Mouse (Mus musculus) limb, embryonic 11.5 days (tissue): Measurements from ENCODE around the gene Mms19. TPM values are rescaled to one million over a fixed set of nuclear protein-coding genes. Genes with fewer than 3 reads are reported as not detected.

ENCODE experiments used
- ATAC-seq: fragments of 200-750 bp; cut with Nextera tagmentation; 2 replicates; pipeline ENCODE4 v1.8.0; 2017; ENCODE audit warnings: low read depth; ENCODE audit not compliant: insufficient number of reproducible peaks, low FRiP score, low TSS enrichment
- DNase-seq: peaks from one replicate; pipeline ENCODE4 v3.0.0-alpha.2; 2015; ENCODE audit warnings: low spot score
- H3K27ac ChIP-seq: fragments of 300-500 bp; sonication (generic); replicated peaks from 2 replicates; pipeline ENCODE4 v1.5.1; 2014; ENCODE audit warnings: low read depth, mild to moderate bottlenecking, low read length
- H3K27me3 ChIP-seq: fragments of 300-500 bp; sonication (generic); 2 replicates; pipeline ENCODE4 v1.6.1; 2014; ENCODE audit warnings: mild to moderate bottlenecking, low read length, mixed read lengths; ENCODE audit not compliant: control insufficient read depth, insufficient read depth
- H3K36me3 ChIP-seq: fragments of 300-500 bp; sonication (generic); 2 replicates; pipeline ENCODE4 v1.6.1; 2014; ENCODE audit warnings: mild to moderate bottlenecking, low read length, moderate library complexity, mixed read lengths; ENCODE audit not compliant: control insufficient read depth, insufficient read depth
- H3K4me1 ChIP-seq: fragments of 300-500 bp; sonication (generic); 2 replicates; pipeline ENCODE4 v1.6.1; 2014; ENCODE audit warnings: low read length, mixed read lengths; ENCODE audit not compliant: control insufficient read depth, insufficient read depth
- H3K4me2 ChIP-seq: fragments of 300-500 bp; sonication (generic); 2 replicates; pipeline ENCODE4 v1.6.1; 2014; ENCODE audit warnings: low read depth, mild to moderate bottlenecking, moderate library complexity; ENCODE audit not compliant: severe bottlenecking
- H3K4me3 ChIP-seq: fragments of 300-500 bp; sonication (generic); 2 replicates; pipeline ENCODE4 v1.5.1; 2014; ENCODE audit warnings: low read depth, low read length
- H3K9ac ChIP-seq: fragments of 300-500 bp; sonication (generic); 2 replicates; pipeline ENCODE4 v1.6.1; 2014; ENCODE audit warnings: mild to moderate bottlenecking, low read length
- H3K9me3 ChIP-seq: fragments of 300-500 bp; sonication (generic); 2 replicates; pipeline ENCODE4 v1.6.1; 2016; ENCODE audit warnings: low read length; ENCODE audit not compliant: control insufficient read depth
- WGBS: fragments of 180-500 bp; shearing (Covaris S2); extraction: QIAGEN DNeasy Blood & Tissue Kit; methylation state at CpG from one replicate; pipeline ENCODE4 v1.1.7; 2014; 5-methylcytosine and 5-hydroxymethylcytosine counted together
- polyA plus RNA-seq: library from polyadenylated mRNA; unstranded; fragments of >200 nt; fragmentation: Nextera tagmentation; extraction: Ambion mirVana; gene quantifications from 2 replicates; pipeline ENCODE4 v1.2.1, GENCODE M21; 2014

Mms19 gene
- polyA plus RNA-seq, 1 experiment from 2014 or later = 40.1 TPM

DNA sequence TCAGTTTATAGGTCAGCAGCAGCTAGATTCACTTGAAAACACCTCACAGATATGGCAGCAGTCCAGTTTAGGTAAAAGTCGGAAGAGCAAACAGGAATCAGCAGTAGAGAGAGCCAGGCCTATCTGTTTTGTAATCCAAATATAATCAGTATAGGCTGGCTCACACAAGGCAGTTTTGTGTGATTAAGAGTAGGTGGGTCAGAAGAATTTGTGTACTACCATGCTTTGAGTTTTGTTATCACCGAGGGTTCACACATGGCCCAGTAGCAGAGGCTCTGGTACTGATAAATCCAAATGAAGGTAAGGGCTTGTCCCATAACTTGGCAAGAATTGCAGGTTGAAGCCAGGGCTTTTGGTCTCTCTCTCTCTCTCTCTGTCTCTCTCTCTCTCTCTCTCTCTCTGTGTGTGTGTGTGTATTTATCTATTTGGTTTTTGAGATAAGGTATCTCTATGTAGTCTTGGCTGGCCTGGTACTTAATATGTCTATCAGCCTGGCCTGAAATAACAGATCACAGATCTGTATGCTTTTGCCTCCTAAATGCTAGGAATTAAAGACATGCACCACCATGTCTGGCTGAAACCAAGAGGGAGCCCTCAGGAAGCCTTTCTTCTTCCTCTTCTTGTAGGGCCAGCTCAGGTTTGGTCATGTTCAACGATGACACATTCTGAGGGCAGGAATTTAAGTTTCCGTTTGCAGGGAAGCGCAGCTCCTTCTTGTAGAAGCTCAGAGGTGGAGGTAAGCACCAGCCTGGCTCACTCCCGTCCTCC lies 74.5 kb downstream of the Mms19 start:
- H3K9ac ChIP-seq = no peak overlapping the region
- no peaks in the 10 kb centered on the region for H3K4me1 ChIP-seq
- ATAC-seq = no peak
- H3K27me3 ChIP-seq = no peaks in the 10 kb centered on the region
- H3K4me3 ChIP-seq = no peak overlapping the region
- H3K9me3 ChIP-seq = no peaks in the 10 kb centered on the region
- no peak overlapping the region for H3K27ac ChIP-seq
- no peak for DNase-seq
- H3K36me3 ChIP-seq = no peaks in the 10 kb centered on the region
- WGBS = 63% methylated on average over 6 of the region's 6 CpGs
- H3K4me2 ChIP-seq = no peak overlapping the region

DNA sequence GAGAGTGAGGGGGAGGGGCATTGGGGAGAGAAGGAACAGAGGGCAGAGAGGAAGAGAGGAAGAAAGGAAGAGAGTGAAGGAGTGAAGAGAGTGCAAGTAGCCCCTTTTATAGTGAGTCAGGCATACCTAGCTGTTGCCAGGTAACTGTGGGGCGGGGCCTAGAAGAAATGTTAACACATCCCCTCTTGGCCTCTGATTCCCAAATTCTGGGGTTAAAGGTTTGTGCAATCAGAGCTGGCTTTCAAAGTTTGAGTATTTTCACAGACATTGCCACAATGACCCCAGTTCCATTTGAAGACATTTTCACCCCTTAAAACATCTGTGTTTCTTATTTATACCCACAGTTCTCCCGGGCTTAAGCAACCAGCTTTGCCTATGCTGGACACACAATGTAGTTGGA lies 75.7 kb downstream of the Mms19 start:
- Histone ChIP-seq H3K4me1 (no peaks in the 10 kb centered on the region), H3K27me3 (no peaks in the 10 kb centered on the region), H3K9ac (no peak overlapping the region), H3K4me2 (no peak overlapping the region), H3K4me3 (no peak overlapping the region), H3K36me3 (no peaks in the 10 kb centered on the region), H3K27ac (no peak overlapping the region), H3K9me3 (no peaks in the 10 kb centered on the region)
- no peak for ATAC-seq
- 84% methylated on average over 2 of the region's 2 CpGs for WGBS
- DNase-seq = no peak

DNA sequence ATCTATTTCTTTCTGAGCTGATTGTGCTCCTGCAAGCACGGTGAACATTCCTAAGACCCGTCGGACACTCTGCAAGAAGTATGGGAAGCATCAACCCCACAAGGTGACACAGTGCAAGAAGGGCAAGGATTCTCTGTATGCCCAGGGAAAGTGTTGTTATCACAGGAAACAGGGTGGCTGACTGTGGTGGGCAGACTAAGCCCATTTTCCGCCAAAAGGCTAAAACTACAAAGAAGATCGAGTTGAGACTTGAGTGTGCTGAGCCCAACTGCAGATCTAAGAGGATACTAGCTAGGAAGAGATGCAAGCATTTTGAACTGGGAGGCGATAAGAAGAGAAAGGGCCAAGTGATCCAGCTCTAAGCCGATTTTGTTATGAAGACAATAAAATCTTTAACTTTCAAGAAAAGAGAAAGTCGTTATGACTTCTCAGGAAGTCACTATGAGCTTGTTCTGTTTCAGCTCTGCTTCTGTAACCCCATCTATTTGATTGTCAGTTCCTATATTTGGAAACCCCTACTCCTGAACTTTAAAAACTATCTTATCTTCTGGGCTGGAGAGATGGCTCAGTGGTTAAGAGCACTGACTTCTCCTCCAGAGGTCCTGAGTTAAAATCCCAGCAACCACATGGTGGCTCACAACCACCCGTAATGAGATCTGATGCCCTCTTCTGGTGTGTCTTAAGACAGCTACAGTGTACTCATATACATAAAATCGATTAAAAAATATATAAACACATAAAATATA lies 77.9 kb downstream of the Mms19 start:
- no peaks in the 10 kb centered on the region for H3K9me3 ChIP-seq
- no peak overlapping the region for H3K9ac ChIP-seq
- H3K4me2 ChIP-seq = no peak overlapping the region
- H3K4me3 ChIP-seq = no peak overlapping the region
- H3K27me3 ChIP-seq = no peaks in the 10 kb centered on the region
- H3K27ac ChIP-seq = no peak overlapping the region
- no peaks in the 10 kb centered on the region for H3K4me1 ChIP-seq
- H3K36me3 ChIP-seq = no peaks in the 10 kb centered on the region
- DNase-seq = no peak
- 89% methylated on average over 10 of the region's 10 CpGs for WGBS
- ATAC-seq = no peak

DNA sequence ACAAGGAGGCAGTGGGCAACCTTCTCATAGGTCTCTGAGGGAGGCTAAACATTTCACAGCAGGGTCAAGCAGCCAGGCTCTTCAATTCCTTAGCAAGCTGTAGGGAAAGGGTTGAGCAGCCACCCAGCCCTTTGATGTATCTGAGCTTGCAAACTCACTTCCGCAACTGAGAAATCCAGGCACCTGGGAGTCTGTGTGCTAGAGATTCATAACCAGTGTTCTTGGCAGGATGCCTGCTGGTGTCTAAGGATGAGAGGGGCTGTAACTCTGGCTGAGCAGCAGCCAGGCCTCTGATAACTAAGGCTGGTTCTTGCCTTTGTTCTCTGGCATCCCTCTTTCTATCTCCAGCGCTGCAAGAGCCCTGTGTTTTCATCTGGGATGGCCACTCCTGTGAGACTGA lies 79.3 kb downstream of the Mms19 start:
- ATAC-seq (no peak), DNase-seq (no peak)
- Histone ChIP-seq H3K9me3 (no peaks in the 10 kb centered on the region), H3K4me1 (no peaks in the 10 kb centered on the region), H3K4me3 (no peak overlapping the region), H3K27me3 (no peaks in the 10 kb centered on the region), H3K36me3 (no peaks in the 10 kb centered on the region), H3K4me2 (no peak overlapping the region), H3K9ac (no peak overlapping the region), H3K27ac (no peak overlapping the region)
- WGBS = 45% methylated on average over 2 of the region's 2 CpGs

DNA sequence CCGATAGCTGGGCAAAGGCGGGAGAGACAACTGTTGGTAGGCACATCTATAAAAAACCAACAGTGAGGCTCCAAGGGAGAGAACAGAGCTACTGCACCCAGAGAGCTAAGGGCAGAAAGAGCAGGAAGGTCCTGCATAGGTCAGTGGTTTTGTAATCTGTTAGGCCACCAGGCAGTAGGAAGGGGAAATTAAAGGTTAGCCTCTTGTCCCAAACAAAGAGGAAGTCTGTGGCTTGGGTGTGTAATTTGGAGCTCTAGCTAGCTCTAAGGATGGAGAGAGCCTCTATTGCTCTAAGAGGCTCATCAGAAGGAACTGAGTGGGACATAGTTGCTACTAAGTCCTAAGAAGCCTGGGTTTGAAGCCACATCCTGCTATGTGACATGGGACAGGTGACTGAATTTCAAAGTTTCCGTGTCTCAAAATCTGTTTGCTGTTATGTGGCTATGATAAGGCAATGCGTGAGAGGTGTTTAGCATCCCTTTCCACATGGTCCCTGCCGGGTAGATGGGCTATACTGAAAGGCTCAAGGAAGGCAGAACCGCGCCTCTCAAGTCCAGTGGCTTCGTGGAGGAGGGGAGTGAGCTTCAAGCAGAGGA lies 80.4 kb downstream of the Mms19 start:
- no peak for DNase-seq
- WGBS = 86% methylated on average over 8 of the region's 8 CpGs

DNA sequence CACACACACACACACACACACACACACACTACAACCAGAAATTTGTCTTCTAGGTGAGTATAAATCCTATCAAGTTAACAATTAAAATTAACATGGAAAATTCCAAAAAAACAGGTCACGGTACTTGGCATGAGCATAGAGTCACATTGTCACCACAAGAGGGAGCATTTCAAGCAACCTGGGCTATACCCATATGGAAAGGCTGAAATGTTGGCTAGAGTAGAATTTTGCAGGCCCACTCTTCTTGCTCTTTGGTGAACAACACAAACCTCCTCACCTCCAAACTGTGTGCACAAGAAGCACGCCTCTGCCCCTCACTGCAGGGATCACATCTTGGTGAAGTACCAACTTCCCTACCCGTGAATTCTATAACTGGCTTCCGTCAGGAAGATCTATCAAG lies 82.1 kb downstream of the Mms19 start:
- H3K27ac ChIP-seq = no peak overlapping the region
- no peak overlapping the region for H3K4me3 ChIP-seq
- ATAC-seq = no peak
- DNase-seq = peak; percentile 43
- no peak overlapping the region for H3K9ac ChIP-seq
- H3K4me2 ChIP-seq = no peak overlapping the region
- no peaks in the 10 kb centered on the region for H3K36me3 ChIP-seq
- H3K9me3 ChIP-seq = no peaks in the 10 kb centered on the region
- WGBS = 51% methylated on average over 4 of the region's 4 CpGs
- H3K4me1 ChIP-seq = no peaks in the 10 kb centered on the region
- H3K27me3 ChIP-seq = no peaks in the 10 kb centered on the region

More for the DNA sequence above, 80.4 kb downstream of the Mms19 start:
- Histone ChIP-seq H3K9ac (no peak overlapping the region), H3K4me1 (no peaks in the 10 kb centered on the region), H3K9me3 (no peaks in the 10 kb centered on the region), H3K4me2 (no peak overlapping the region), H3K27me3 (no peaks in the 10 kb centered on the region), H3K27ac (no peak overlapping the region), H3K4me3 (no peak overlapping the region), H3K36me3 (no peaks in the 10 kb centered on the region)
- no peak for ATAC-seq

DNA sequence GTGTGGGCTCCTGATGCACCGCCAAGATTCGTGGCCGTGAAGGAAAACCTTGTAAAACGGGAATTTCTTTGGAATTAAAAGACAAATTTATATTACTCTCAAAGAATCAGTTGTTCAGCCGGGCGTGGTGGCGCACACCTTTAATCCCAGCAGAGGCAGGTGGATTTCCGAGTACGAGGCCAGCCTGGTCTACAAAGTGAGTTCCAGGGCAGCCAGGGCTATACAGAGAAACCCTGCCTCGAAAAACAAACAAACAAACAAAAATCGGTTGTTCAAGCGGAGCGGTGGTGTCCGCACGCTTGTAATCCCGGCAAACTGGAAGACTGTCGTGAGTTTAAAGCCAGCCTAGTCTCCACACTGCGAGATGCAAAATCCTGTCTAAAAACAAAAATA lies 84.6 kb downstream of the Mms19 start:
- Histone ChIP-seq H3K4me1 (no peaks in the 10 kb centered on the region), H3K9ac (no peak overlapping the region), H3K27me3 (no peaks in the 10 kb centered on the region), H3K27ac (no peak overlapping the region), H3K4me3 (peak overlapping the region; percentile 58), H3K36me3 (no peaks in the 10 kb centered on the region), H3K4me2 (peak overlapping the region; percentile 77), H3K9me3 (no peaks in the 10 kb centered on the region)
- 21% methylated on average over 18 of the region's 18 CpGs for WGBS
- ATAC-seq (0 out of 2 replicates have a peak, but pooled peaks have one; percentile 21), DNase-seq (no peak)

DNA sequence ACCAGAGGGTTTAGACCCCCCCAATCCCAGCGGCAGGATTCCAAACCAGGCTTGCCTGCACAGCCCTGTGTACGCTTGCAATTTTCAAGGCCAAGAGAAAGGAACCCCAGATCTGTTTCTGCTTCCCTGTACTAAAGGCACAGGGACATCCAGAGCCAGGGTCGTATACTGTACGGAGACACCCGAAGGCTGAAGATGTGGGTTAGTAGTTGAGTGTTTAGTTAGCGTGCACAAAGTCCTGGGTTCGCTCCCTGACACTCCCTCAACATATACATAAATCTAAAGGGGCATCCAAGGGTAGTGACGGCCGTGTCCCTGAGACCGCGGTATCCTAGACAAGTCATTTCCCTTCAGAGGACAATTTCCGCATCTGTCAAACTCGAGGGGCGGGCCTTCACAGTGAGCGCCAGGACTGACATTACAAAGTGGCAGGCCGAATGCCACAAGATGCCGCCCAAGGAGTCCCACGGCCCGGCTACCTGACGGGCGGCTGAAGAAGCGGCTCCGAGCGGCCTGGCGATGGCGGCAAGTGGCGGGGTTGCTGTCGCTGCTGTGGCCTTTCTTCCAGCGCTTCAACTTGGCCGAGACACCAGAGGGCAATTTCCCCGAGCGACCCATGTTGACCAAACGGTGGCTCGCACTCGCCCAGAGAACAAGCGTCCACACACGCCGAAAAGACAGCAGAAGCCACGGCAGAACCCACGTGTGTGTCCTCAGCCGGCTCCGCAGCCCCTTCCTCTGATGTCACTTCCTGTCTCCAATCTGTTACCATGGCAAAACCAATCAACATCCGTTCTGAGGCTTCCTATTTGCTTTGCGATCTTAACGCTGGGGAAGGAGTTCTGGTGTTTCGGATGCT lies 85.3 kb downstream of the Mms19 start, which contains the start of gene Rrp12:
Gene Rrp12 (minus strand): TSS at position 714 of the 859 bp plus-strand sequence.
- Histone ChIP-seq H3K4me2 (peak within 1 kb of the TSS; percentile 77), H3K9me3 (no peaks in the 10 kb centered on the region), H3K4me1 (no peaks in the 10 kb centered on the region), H3K4me3 (peak within 1 kb of the TSS; percentile 58), H3K36me3 (no peaks in the 10 kb centered on the region), H3K27me3 (no peaks in the 10 kb centered on the region), H3K27ac (no peak within 1 kb of the TSS), H3K9ac (peak within 1 kb of the TSS; percentile 28; the same call in 1 of the 2 replicates)
- peak; percentile 83 for DNase-seq
- ATAC-seq = peak; percentile 86; the same call in 1 of the 2 replicates
- WGBS = under 1% methylated on average over 46 of the region's 46 CpGs
